Mouse (Mus musculus) MEL-GATA-1-ER (cell line): ENCODE measurements at regions not wholly inside any gene's neighbourhood (a gene's known extent, or its start where the extent isn't known, plus 50 kb on each side); places are given as distances from the start of the nearest gene placed in this dataset.

Source experiments
- DNase-seq: peaks from one replicate; pipeline ENCODE4 v3.0.0-alpha.2; 2012; ENCODE audit warnings: low read depth; ENCODE audit errors: extremely low read depth

GRCm38 (mm10) chr3:149505692-149506091, 515.3 kb upstream of the Adgrl2 start:
- DNase-seq, result no peak

GRCm38 (mm10) chr3:149503992-149504391, 513.6 kb upstream of the Adgrl2 start:
- DNase-seq, result no peak

GRCm38 (mm10) chr3:149500130-149500529, 509.8 kb upstream of the Adgrl2 start:
- no peak for DNase-seq

- DNase-seq, result peak; percentile 6
These were observed 508.4 kb upstream of the Adgrl2 start for GRCm38 (mm10) chr3:149498765-149499164.

GRCm38 (mm10) chr3:149496829-149497471, 506.6 kb upstream of the Adgrl2 start:
- peak; percentile 4 for DNase-seq

- DNase-seq, result no peak
These were observed 505.8 kb upstream of the Adgrl2 start for GRCm38 (mm10) chr3:149496122-149496521.

GRCm38 (mm10) chr3:149488147-149488546, 497.8 kb upstream of the Adgrl2 start:
- DNase-seq, result no peak

- DNase-seq, result no peak
These were observed 495.1 kb upstream of the Adgrl2 start for GRCm38 (mm10) chr3:149485406-149485805.

- DNase-seq, result no peak
These were observed 494.0 kb upstream of the Adgrl2 start for GRCm38 (mm10) chr3:149484319-149484718.

- no peak for DNase-seq
These were observed 485.8 kb upstream of the Adgrl2 start for GRCm38 (mm10) chr3:149476151-149476550.

GRCm38 (mm10) chr3:149466973-149467372, 476.6 kb upstream of the Adgrl2 start:
- no peak for DNase-seq

- DNase-seq, result peak; percentile 8
These were observed 474.2 kb upstream of the Adgrl2 start for GRCm38 (mm10) chr3:149464603-149465002.

GRCm38 (mm10) chr3:149462121-149462541, 471.8 kb upstream of the Adgrl2 start:
- DNase-seq, result no peak

GRCm38 (mm10) chr3:149461613-149462012, 471.3 kb upstream of the Adgrl2 start:
- DNase-seq, result no peak

GRCm38 (mm10) chr3:149449376-149449775, 459.0 kb upstream of the Adgrl2 start:
- no peak for DNase-seq

- no peak for DNase-seq
These were observed 455.7 kb upstream of the Adgrl2 start for GRCm38 (mm10) chr3:149445991-149446564.

- DNase-seq, result no peak
These were observed 454.7 kb upstream of the Adgrl2 start for GRCm38 (mm10) chr3:149444854-149445577.

- DNase-seq, result no peak
These were observed 454.0 kb upstream of the Adgrl2 start for GRCm38 (mm10) chr3:149444377-149444776.

- DNase-seq, result no peak
These were observed 450.9 kb upstream of the Adgrl2 start for GRCm38 (mm10) chr3:149441227-149441626.

GRCm38 (mm10) chr3:149437763-149438162, 447.4 kb upstream of the Adgrl2 start:
- DNase-seq, result no peak

GRCm38 (mm10) chr3:149436944-149437343, 446.6 kb upstream of the Adgrl2 start:
- no peak for DNase-seq

GRCm38 (mm10) chr3:149436420-149436819, 446.1 kb upstream of the Adgrl2 start:
- no peak for DNase-seq

- no peak for DNase-seq
These were observed 441.4 kb upstream of the Adgrl2 start for GRCm38 (mm10) chr3:149431795-149432194.
